Mouse (Mus musculus): ENCODE data around the gene Cd80.
"Not testable (repeated sequence)": the region's sequence is repeated elsewhere in the genome, so short reads cannot be mapped to it uniquely, and the experiment has no call there.

Gene Cd80

DNA sequence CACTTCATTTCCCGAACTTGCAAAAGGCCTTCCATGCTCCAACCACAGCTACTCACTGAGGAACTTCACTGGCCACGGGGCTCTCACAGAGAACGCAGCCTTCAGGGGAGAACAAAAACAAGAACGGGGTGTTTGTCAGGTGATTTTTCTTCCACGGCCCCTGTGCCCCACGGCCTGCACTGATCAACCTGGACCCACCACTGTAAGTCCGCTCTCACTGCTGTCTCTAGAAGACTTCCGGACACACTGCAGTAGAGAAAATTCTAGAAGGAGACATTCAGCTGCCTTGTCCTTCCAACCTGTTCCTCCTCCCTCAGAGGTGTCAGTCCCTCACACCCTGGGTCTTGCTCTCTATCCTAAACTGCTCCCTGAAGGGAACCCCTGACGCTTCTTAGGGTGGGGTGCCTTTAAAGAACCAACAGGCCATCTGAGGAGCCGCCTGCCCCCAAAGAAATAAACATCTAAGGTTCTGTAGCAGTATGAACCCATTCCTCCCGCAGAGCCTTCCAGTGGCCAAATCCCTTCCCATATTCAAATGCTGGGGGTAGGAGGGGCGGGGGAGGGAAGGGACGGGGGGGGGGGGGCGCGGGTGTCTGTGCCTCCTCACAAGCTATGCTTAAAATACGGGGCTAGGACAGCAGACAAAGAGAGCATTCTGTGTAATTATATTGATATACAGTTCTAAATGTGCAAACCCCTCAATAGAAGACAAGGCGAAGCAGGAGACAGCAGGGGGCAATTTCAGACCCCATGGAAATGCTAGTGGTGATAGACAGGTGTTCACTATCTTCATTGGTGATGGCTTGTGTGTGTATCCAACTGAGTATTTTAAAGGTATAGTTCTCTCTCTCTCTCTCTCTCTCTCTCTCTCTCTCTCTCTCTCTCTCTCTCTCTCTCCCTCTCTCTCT is at the start of gene Cd80:
Gene Cd80, plus strand, starts transcription at position 51 of the 908 bp plus-strand sequence.
- no peak for DNase-seq (ENCODE audit: low spot score)

DNA sequence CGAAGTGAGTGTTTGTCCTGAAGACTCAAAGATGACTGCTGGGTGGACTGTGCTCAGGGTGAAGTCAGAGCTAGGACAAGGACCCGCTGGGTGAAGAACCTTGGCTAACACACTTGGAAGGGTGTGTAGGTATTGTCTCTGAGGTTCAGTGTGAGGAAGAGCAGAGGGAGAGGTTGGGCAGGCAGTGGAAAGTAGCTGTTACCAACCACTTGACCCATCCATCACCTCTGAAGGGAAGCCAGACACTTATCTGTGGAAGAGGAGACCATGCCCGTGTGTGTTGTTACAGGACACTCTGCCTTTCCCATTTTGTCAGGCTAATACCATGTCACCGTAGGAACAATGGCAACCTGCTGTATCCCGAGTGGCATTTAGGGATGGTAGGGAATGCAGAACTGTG is 49.1 kb upstream of the Cd80 start:
- no peak for DNase-seq (ENCODE audit: low spot score)

DNA sequence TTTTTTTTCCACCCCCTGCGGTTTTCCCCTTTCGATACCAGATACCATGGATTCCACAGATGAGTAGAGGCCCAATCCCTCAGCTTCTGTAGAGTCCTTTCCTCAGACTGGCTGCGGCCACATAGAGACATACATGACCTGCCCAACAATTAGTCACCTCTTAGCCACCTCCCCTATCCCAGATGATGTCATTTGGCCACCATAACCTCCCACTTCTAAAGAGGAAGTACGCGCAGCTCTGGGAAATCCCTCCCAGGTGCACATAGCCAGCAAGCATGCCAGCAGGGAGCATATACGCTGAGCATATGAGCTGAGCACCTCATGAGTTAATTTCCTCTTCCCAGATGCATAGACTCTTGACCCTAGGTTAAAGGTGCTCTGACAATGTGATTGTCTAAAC is 48.7 kb upstream of the Cd80 start:
- DNase-seq (ENCODE audit: low spot score): no peak

DNA sequence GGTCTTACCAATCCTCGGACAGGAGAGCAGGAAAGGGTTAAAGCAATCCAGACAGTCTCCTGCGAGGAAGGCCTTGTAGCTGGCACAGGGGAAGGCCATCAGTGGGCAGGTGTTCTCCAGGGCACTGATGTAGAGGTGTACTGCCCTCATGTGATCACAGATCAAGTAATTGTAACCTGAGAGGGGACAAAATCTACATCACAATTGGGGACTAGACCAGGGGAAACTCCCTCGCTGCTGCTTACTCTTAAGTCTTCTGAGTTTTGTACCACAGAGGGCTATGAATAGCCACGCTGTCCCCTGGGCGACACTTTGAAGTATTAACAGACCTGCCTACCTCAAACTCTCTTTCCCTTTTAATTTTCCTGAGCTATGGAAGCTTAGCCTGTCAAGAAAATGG is 47.8 kb upstream of the Cd80 start:
- DNase-seq (ENCODE audit: low spot score): no peak

DNA sequence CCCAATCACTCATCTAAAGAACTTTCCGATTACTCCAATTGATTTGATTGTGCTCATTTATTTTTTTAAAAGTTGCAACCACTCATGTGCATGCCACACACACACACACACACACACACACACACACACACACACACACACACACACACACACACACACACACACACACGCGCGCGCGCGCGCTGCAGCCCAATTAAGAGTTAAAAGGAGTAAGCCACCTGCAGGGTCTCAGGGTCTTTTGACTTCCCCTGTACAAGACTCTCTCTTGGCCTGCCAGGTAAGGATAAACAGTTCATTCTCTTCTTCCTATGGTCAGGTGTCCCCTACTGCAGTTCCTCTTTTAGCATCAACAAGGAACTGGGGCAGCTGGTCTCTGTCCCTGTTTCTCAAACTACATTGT is 46.9 kb upstream of the Cd80 start:
- DNase-seq (ENCODE audit: low spot score): no peak

DNA sequence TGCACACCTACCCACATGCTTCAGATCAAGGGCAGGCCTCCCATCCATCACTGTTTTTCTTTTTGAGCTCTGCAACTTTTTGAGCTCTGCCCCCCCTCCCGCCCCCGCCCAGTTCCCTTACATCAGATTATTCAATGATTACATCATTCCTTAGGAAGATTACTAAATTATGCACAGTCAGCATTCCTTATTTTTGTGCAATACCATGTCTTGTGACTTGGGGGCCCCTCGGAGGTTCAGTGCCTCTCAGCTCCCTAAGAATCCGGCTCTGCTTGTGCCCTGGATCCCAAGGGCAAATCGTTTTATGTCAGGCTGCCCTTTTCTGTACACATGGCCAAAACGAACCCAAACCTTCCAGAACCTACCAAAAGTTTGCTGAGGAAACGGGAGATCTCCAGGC is 40.4 kb upstream of the Cd80 start:
- DNase-seq (ENCODE audit: low spot score): no peak

DNA sequence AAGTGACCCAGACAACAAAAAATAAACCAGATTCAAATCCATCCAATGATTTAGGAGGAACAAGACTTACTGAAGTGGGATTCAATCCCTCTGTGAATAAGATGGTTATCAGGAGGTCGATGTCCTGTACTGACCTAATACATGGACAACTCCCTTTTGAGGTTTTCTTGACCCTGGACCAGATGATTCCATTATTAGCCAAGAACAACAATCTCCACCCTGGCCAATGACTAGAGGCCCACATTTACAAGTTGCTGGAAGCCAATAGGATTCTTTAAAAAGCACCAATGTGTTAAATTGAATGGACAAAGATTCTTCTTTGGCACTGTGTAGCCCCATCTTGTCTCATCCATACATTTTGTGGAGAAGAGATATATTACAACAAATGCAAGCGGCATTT is 30.0 kb upstream of the Cd80 start:
- DNase-seq (ENCODE audit: low spot score): no peak

DNA sequence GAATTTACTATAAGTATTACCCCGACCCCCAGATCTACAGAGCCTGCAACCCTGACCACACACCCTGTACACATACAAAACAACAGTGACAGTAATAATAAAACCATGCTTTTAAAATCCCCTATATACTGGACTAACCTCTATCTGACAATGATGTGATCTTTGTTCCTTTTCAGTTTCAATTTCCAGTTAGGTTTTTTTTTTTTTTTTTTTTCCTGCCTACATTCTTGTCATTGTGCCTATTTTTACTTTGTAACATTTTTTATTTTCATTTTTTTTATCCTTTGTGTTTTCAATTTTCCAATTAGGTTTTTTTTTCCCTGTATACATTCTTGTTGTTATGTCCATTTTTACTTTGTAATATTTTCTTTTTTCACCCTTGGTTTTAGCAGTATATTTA is 29.6 kb upstream of the Cd80 start:
- DNase-seq (ENCODE audit: low spot score): no peak

DNA sequence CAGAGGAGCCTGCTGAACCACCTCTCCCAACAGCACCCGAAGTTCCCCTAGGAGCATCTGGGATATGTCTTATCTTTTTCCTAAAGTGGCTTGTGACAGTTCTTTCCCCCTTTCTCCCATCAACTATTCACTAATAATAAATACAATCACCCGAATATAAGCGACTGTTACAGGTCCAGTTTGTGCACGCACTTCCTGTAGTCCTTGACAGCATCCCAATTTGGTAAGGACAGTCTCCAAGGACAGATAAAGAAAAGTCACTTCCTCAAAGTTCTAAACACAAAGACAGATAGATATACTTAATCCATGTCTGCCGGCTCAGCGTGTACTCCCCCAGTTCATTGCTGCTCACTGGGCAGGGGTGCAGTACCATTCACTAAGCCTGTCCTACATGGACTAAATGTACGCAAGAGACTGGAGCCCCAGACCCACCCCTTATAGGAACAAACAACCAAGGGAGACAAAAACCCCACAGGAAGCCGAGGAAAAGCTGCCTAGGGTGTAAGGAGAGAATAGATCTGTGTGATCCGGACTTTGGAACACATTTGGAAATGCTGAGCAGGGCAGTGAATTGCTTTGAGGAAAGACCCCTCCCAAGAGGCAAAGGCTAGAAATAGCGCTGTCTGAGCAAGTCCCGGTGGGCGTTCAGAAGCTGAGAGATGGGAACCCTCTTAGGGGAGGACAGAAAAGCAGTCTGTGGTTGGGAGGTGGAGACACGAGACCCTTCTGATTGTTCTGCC is 23.7 kb upstream of the Cd80 start:
- no peak for DNase-seq (ENCODE audit: low spot score)

DNA sequence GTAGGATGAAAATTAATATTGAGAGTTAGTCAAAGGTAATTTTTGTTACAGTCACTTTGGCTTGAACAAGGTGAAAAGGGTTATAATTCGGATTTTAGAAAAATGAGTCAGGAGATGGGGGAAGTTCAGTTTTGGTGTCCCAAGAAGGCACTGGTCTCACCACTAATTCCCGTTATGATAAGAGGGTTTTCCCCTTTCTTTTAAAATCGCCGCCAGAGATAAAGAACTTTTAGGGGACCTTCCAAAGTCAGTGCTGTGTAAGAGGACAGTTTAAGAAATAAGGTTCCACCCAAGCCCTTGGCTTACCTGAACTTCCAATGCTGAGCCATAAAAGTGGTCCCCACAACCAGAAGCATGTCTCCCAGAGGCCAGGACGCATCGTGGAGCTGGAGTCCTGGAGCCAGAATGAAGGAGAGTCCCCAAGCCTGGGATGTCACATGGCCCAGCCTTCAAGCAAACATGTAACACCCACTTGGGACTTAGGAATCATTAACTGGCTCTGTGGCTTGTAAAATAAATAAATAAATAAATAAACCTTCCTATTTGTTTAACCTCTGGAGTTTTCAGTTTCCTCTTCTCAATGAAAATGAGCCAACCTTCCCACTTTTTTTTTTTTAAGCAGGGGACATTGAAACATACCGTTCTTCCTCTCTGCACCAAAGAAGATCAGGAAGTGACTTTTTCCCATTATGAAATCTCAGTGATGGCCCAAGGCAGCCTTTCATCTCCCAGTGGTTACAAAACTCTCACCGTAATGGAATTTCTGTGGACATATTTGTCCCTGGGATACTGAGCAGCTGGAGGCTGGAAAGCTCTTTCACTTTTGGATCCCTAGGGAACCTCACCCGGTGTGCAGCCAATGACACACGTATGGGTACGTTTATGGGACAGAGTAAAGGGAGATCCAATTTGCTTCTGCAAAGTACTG is 22.6 kb upstream of the Cd80 start, which contains the start of gene Pla1a:
Gene Pla1a, minus strand, starts transcription at position 648 of the 928 bp plus-strand sequence.
- no peak for DNase-seq (ENCODE audit: low spot score)

DNA sequence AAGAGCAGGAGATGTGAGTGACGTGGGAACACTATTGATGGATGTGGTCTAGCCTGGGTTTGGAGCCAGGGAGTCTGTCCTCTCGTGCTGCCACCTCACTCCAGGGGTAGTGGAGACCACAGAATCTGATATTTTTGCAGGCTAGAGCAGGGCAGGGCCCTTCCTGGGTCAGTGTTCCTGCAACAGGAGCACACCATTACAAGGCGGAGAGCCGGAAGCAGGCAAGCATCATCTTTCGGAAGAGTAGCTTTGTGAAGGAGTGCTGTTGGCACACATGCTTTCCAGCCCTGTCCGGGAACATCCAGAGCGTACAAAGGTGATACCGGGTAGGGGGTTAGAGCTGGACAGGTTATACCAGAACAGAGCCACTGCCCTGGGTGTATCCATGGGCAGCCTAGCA is 21.8 kb upstream of the Cd80 start:
- no peak for DNase-seq (ENCODE audit: low spot score)

DNA sequence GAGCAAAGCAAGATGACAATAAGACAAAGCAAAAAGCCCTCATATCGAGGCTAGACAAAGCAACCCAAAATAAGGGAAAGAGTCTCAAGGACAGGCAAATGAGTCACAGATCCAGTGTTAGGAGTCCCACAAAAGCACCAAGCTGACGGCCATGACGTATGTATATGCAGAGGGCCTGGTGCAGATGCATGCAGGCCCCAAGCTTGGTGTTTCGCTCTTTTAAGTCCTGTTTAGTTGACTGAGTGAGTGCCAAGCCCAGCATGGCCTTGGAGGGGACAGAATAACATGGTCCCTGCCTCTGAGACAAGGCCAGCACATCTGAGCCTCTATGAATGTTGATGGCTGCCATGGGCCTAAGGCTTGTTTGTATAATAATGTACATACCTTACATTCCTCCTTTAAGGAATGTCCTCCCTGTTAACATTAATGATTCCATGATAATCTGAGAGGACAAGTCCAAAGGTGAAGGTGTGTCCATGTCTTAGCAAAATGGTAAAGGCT is 21.0 kb upstream of the Cd80 start:
- DNase-seq (ENCODE audit: low spot score): no peak

DNA sequence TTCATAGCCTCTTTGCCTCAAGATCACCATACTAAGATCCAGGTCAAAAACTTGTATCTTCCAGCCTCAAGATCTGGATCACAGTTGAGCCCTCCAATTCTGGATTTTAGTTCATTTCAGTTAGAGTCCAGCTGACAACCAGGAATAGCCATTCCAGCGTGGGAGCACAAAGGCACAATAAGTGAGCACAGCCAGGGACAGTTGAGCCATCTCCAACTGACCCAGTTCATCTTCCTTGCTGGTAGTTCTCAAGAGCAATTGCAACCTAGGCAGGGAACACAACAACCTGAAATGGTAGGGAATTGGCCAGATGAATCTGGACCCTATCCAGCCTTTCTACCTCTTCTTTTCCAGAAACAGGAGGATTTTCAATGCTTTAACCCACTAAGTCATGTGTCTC is 16.2 kb upstream of the Cd80 start:
- DNase-seq (ENCODE audit: low spot score): no peak

DNA sequence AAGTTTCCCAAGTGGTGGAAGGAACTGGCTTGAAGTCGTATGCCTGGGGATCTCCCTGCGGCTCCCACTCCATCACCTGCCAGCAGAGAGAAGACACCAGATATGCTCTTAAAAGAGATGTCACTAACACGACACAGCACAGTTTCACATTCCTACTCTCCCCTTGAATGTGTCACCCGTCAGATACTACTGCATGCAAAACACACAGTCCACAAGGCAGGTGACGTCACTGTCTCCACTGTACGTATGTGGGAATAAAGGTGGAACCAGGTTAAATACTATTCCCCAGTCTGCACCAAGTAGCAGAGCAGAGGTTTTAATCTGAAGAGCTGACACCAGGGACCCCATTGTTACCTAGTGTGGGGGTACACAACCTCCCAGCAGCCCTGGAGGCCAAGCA is 15.0 kb upstream of the Cd80 start:
- no peak for DNase-seq (ENCODE audit: low spot score)

DNA sequence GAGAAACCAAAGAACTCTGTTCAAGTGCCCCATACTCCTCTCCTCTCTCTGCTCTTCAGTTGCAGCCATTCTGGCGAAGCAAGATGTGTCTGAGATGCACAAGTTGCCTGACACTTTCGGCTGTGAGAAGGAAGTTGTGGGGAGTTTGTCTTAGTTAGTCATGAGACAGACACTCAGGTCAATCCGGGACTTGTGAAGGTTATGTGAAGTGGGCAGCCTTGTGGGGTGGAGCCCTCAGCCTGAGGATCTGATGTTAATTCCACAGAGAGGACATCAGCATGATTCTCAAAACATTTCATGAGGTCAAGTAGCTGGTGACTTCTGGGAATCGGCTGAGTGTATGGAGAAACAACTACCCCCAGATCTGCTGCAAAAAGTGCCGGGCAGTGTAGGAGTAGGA is 13.8 kb upstream of the Cd80 start:
- DNase-seq (ENCODE audit: low spot score): no peak

DNA sequence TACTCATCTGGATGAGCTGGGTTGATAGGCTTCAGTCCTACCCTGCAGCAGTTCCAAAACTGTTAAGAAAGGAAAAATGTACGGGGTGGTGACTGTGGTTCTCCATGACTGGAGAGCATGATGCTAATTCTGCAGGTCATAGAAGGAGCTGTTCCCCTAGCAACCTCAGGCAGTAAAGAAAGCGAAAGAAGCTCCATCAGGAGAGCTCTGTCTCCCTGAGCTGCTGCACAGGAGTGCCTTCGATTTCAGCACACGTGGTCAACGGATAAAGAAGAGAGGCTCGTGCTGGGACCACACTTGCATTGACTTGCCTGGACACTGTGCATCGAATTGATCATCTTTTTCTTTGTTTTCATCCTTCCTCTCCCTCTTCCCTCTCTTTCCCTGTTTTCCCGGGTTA is 13.1 kb upstream of the Cd80 start:
- DNase-seq (ENCODE audit: low spot score): no peak

DNA sequence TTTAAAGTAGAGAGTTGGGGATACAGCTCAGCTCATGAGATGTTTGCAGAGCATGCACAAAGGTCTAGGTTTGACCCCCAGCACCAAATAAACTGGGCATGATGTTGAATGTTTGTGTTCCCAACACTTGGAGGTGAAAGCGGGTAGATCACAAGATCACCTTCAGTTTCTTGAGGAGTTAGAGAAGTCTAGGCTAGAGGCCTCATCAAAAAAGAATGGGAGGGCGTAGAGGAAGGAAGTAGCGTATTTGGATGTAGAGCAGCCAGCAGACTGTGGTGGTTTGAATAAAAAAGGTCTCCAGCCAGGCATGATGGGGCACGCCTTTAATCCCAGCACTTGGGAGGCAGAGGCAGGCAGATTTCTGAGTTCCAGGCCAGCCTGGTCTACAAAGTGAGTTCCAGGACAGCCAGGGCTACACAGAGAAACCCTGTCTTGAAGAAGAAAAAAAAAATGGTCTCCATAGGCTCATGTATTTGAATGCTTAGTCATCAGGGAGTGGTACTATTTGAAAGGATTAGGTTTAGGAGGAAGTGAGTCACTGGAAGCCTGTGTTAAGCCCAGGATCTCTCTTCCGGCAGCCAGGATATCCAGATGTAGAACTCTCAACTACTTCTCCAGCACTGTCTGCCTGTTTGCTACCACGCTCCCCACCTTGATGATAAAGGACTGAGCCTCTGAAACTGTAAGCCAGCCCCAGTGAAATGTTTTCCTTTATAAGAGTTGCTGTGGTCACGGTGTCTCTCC is 11.5 kb upstream of the Cd80 start:
- no peak for DNase-seq (ENCODE audit: low spot score)

DNA sequence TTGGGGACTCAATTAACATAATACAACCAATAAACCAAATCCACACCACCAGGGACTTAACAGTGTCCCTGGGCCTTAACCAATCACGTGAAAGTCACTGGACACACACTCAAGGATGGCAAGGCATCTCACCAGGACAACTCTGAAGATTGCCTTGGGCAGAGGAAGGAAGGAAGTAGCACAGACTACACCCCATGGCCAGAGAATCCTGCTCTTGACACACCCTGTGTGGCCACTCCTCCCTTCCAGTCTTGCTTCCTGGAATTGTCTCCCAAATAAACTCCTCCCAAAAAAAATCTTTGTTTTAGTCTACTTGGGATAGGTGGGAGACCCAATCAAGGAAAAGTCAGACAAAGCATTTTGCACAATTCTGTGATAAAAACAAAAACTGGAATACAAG is 10.3 kb upstream of the Cd80 start:
- DNase-seq (ENCODE audit: low spot score): no peak

DNA sequence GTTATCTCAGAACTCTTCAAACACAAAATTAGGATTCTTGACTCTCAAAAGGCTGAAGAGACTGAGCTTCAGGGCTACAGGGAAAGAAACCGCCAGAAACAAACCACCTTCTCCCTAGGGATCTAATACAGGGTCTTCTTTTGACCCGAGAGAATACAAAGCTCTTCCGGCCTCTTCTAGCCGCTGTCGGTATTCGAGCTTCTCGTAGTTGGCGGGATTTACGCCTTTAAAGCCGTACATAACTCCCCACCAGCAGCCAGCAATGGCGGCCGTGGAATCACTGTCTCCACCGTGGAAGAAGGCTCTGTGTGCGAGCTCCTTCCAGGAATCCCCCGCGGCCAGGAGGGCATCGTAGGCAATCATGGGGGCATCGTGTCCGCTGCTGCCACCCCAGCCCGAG is 9.8 kb upstream of the Cd80 start:
- DNase-seq (ENCODE audit: low spot score): no peak

DNA sequence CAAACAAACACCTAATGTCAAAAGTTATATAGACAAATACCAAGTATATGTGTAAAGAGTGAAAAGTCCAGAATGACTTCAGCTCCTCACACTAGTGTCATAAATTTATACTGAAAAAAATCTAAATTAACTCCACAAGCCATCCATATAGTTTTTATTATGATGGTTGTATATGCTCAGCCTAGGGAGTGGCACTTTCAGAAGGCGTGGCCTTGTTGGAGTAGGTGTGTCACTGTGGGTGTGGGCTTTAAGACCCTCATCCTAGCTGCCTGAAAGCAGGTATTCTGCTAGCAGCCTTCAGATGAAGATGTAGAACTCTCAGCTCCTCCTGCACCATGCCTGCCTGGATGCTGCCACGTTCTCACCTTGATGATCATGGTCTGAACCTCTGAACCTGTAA is 9.2 kb upstream of the Cd80 start:
- DNase-seq (ENCODE audit: low spot score): not testable (repeated sequence)

DNA sequence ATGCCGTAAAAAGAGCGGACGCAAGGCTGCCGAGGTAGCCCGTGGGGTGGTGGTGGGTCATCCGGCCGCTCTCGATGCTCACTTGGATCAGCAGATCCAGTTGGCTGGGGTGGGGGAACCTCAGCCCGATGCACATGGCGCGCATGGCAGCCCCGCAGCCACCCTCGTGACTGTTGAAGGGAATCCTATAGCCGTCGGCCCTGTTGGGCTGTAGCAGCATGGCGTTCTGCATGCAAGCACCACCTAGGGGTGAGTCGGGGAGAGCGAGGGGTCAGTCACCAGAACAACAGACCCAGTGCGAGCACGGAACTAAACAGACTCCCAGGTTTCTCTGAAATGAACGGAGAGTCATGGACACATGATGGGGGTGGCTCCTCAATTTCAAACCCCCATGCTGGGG is 8.0 kb upstream of the Cd80 start:
- no peak for DNase-seq (ENCODE audit: low spot score)
